Mouse (Mus musculus): ENCODE measurements at regions not wholly inside any gene's neighbourhood (a gene's known extent, or its start where the extent isn't known, plus 50 kb on each side); places are given as distances from the start of the nearest gene placed in this dataset.

GRCm38 (mm10) chr1:133482891-133483290, 58.7 kb upstream of the Sox13 start:
- intact Hi-C loops (cut with DNase I), result no loop called here
- no peak for DNase-seq

- intact Hi-C loops (cut with DNase I), result no loop called here
- DNase-seq, result no peak
Measured at GRCm38 (mm10) chr1:133474546-133474945, 50.4 kb upstream of the Sox13 start.
